Mouse (Mus musculus) left cerebral cortex, adult 9 months (tissue): ENCODE measurements around the gene Glod4.

Experiments used
- DNase-seq, 2 experiments: peaks; one replicate each; pipeline ENCODE4 v3.0.0; 2022; ENCODE audit warnings: low spot score in 2 of 2

Gene Glod4

DNA sequence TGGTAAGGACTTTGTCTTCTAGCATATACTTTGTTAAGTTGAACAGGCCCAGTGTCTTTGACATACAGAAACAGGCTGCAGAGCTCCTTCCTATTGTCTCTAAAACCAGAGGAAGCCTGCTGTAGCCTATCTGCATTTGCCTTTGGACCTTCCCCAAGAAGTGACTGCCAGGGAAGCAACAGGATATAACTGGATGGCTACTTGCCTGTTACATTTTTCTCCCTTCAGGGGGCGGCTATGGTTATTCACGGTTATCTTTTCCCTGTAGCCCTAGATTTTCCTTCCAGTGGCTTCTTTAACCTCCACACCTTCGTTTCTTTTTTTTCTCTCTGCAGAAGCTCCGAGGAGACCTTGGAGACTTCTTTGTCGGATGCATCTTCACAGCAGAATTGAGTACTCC is 36.7 kb downstream of the Glod4 start:
- no peak for DNase-seq

DNA sequence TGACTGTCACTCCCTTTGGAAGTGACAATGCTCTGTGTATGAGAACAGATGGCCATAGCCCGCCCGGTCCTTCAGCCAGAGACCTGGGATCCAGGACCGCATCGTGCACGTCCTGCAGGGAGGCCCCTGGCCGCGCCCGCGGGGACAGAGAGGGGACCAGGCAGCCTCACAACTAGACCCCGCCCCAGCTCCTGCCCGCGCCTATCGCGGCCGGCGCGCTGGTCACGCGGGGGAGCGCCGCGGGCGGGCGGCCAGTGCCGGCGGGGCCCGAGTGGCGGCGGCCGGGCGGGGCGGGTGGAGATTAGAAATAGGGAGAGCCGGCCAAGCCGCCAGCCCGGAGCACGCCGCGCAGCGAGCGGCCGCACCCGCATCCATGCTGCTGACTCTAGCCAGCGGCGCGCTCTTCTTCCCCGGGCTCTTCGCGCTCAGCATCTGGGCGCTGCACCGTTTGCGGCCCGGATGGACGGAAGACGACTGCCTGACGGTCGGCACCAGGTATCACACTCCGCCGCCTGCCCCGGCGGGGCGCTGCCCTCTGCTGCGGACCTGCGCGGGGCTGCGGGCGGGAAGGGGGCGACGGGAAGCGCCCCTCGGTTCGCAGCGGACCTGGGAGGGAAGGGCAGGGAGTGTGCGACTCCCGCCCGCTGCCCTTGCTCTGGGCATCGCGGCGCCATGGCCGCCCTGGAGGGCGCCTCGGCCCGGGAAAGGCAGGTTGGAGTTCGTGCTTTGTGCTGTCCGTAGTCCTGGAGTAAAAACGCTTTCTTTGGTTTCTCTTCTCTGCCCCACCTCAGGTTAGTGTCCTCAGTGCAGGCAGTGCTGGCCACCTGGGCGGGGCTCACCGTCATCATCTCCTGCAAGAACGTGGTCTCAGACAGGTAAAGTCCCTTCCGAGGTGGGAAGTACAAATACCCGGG is 41.5 kb downstream of the Glod4 start:
- DNase-seq = peak in 1 of 2 experiments; percentile 83

DNA sequence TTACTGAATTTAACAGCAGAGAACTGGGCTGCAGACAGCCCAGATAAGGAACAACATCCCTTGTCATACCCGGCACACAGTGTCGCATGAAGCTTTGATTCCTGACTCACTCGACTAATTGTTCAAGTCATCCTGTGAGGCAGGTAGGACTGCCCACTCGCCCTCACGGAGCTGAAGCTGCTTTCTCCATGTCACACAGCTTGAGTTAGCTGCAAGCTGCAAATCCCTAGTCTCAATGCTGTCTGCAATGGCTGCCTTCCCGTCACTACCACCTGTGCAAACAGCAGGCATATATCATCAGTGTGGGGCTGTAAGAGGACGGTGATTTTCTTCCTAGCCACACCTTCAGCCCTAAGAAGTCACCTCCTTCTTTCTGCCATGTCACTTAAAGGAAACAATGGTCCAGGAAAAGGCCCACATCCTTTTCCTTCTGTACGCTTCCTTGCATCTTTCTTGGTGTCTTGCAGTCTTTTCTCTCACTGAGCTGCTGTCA is 46.5 kb downstream of the Glod4 start:
- no peak for DNase-seq

DNA sequence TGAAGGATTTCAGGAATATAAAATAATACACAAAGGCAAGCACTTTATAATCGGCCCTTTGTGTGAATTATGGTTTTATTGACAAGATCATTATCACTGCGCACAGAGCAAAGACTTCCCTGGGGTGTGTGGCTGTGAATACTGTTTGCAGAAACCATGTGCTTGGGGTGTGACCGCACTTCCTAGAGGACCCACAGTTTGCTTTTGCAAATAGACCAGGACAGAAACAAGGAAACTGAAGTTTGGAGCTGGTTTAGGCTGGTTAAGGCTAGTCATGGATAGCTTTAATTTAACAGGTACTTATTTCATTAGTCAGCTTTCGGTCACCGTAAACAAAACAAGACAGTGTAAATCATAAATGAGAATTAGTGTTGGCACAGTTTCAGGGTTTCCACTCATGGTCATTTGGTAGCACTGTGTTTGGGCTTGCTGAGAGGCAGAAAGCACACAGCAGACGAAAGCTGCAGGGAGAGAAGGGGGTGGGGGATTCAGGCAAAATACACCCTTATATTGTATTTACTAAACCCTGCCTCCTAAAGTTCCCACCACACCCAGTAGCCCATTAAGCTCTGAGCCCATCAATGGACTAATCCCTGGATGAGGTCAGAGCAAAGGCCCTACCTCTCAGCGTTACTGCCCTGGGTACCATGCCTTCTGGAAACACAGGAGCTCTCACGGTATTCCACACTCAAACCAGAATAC is 47.1 kb downstream of the Glod4 start:
- no peak for DNase-seq

DNA sequence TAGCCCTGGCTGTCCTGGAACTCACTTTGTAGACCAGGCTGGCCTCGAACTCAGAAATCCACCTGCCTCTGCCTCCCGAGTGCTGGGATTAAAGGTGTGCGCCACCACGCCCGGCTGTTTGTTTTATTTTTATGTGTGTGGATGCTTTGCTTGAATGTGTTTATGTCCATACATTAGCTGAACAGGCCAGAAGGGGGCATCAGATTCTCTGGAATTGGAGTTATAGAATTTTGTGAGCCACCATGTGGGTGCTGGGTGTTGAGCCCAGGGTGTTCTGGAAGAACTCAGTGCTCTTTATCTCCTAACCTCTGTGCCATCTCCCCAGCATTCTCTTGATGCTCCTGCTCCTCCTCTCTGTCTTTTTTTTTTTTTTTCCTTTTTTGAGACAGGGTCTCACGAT is 56.6 kb downstream of the Glod4 start:
- no peak for DNase-seq

DNA sequence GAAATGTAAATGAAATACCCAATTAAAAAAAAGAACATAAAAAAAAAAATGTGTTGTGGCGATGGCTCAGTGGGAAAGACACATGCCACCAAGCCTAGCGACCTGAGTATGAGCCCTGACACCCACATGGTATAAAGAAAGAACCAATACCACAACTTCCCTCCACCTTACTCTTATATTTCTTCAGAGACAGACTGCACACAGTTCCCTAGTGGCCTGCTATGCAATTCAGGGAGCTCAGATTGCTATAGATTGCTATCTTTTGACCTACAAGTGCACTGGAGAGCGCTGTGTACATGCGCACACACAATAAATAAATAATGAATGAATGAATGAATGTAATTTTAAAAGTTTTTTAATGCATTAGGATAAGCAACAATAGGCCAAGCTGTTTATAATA is 59.8 kb downstream of the Glod4 start:
- no peak for DNase-seq

DNA sequence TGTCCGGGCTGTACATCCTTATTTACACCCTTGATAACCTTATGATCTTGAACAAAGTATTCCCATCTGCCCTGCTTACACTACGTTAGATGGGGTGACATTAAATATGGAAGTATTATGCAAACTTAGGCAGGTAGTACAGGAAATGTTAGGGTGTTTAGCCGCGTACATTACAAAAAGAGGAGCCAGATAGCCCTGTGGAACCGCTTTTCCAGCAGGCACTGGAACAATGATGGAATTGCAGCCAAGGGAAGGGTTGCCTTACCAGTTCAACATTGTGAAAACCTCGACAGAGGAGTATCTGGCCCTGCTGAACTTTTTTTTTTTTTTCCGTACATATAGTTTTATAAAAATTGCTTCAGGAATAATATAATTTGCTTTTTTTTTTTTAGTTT is 63.4 kb downstream of the Glod4 start:
- no peak for DNase-seq

DNA sequence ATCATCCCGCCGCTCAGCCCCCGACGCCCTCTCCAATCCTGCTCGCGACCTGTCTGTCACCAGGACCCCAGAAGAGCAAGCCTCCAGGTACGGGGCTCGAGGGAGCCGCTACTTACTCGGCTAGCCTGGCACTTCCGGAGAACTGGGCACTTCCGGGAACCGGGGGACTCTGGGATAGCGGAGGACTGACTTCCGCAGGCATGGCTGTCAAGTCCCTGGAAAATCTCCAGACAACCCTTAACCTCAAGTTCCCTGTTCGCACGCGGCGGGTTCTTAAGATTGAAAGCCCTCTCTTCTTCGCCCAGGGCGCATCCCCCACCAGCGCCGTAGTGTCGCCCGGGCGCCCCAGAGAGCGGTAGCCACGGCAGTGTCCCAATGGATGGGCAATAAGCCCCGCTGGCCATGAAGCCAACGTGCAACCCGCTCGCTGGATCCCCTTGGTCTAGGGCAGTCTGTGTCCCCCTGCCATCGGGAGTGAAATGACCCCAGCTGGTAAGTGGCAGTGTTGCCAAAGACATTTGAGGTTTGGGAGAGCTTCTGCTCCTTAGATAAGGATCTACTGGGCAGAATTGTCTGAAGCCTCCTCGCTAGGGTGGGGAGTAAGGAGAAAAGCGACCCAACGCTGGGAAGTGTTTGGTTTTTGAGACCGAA is 63.9 kb downstream of the Glod4 start, which contains the start of the genes Vps53 and Fam57a:
TSS of gene Vps53 (minus strand) at position 153 of the 651 bp plus-strand sequence.
TSS of gene Fam57a (plus strand) at position 177 of the 651 bp plus-strand sequence.
- peak; percentile 64 to 89 for DNase-seq

DNA sequence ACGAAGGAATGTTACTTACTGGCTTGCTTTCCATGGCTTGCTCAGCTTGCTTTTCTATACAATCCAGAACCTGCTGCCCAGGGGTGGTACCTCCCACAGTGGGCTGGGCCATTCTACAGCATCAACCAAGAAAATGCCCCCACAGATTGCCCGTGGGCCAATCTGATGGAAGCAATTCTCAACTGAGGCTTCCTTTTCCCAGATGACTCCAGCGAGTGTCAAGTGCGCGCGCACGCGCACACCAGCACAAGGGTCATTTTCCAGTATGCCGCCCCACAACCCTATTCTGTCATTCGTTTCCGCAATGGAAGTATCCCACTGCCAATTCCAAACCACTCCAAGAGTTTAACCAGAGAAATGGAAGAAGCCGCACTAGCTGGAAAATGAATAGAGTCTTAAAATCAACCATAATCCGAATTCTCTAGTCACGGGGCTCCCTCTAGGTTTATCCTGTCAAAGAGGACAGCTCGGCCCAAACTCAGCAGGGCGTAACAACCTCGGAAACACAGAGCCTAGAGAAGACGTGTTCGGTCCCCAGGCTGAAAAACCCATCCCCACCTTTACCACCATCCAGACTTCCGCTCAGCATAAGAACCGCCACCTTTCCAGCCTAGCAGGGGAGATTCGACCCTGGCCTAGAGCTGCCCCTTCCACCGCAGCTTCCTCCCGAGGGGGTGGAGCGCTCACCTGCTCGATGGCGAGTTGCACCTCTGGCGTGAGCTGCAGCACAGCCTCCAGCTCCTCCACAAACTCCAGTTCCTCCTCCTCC is 64.6 kb downstream of the Glod4 start:
- DNase-seq = peak; percentile 32 to 54

DNA sequence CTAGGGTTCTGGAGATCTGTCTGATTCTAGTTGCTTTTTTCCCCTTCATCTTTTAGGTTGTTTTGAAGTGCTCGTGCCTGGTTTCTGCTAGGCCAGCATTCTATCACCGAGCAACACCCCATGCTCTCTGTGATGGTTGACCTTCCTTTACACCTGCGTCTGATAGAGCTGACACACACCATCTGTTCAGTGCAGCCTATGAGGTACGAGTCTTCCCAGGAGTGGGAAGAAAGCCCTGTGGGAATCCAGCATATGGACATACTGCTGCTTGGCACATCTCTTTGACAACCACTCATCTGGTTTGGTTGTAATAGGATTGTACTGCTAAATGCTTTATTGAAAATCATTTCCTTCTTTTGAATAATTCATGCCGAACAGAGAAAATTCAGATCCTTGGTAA is 73.3 kb downstream of the Glod4 start:
- DNase-seq = no peak

DNA sequence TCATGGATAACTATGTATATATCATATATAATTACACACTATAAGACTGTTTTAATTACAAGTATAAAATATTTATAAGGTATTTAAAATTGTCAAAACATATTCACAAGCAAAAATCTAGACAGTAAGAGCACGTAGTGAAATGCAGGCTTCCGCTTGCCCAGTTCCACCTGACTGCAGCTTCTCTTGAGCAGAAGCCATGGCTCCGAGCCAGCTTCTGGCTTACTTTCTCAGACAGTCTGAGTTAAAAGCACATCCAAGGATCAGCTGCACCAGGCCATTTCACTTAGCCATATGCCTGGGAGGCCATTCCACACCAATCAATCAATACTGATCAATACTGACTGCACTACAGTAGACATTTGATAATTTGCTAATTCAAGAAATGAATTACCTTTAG is 74.5 kb downstream of the Glod4 start:
- DNase-seq = no peak

DNA sequence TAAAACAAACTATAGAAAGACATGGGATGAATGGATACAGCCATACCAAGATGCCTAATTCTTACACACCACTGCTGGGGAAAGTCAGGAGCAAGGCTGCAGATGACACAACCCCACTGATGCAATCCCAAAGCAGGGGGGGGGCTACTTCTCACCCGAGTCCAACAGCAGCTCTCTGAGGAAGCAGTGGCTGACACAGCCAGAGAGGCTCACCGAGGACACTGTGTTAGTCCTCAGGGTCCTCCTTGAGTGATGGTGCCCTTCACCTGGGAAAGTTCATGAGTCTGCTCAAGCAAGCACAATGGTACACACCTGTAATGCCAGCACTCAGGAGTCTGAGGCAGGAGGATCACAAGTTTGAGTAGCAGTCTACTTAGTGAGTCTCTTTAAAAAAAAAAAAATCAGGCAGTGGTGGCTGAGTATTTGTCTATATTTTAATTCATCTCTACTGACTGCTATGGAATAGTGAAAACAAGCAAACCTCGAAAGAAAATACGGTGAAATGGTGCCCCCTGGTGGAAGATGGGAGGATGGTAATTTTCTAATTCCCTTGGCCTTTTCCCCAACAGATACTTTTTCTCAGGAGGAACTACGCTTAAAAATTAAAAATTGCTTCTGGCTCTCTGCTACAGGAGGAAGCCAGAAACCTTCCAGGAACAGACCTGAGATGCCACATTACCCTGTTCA is 76.3 kb downstream of the Glod4 start:
- peak in 1 of 2 experiments; percentile 74 for DNase-seq

DNA sequence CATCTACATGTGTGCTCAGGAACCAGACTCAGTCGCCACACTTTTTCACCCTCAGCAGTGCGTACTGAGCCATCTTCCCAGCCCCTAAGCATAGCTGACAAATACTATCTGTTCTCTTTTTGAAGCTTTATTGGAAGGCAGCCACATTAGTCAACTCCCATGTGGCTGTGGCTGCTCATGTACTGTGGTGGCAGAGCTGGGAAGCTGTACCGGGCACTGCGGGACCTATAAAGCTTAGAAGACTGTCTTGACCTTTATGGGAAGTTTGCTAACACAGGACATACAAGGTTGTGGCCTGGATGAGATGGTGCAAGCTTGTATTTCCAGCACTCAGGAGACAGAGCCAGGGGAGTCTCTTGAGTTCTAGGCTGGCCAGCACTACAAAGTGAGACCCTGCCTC is 76.9 kb downstream of the Glod4 start:
- DNase-seq = no peak

DNA sequence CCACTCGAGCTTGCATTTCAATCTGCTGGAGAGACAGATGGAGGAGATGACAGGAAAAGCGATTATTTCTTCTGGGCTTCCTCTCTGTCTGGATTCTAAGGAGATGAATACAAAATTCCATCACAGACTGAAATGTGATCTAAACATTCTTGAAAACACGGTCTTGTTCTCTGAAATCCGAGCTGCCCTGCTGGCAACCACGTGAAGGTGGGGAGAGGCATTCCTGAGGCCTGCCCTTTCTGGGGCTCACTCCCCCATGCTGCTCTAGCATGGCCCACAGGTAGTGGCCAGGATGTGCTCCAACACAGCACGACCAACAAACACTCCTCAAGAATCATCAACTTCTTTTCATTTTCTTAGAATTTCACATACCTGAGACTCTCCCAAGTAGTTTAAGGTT is 83.3 kb downstream of the Glod4 start:
- no peak for DNase-seq

DNA sequence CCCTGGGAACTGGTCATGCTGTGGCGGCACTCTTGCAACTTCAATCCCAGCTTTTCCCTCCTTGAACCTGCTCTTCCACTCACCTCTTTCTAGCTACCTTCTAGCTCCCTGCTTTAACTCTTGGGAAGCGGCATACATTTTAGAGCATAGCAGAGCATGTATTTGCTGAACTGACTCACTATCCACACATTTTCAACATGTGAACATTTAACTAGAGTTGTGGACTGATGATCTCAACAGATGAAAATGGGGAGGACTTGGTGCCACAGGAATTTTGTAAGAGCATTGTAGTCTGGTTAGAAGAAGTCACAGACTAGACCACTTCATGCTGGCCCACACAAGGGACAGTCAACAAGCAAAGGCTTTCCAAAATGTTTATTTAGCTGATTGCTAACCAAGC is 85.2 kb downstream of the Glod4 start:
- no peak for DNase-seq

DNA sequence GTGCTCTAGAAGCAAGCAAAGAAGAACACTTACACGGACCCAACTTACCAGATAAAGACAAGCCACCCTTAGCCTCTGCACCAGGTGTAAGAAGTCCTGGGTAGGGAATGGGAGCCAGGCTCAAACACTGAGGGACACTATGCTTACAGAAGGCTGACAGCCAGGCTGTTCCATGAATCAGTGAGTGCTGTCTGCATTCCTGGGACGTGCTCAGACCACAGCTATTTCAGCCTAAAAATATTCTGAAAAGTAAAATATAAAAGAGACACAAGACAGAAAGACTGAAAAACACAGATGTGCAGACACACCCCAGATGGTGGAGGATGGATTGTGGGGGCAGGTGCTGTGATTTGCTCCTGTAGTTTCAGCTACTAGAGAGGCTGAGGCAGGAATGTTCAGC is 88.7 kb downstream of the Glod4 start:
- no peak for DNase-seq

DNA sequence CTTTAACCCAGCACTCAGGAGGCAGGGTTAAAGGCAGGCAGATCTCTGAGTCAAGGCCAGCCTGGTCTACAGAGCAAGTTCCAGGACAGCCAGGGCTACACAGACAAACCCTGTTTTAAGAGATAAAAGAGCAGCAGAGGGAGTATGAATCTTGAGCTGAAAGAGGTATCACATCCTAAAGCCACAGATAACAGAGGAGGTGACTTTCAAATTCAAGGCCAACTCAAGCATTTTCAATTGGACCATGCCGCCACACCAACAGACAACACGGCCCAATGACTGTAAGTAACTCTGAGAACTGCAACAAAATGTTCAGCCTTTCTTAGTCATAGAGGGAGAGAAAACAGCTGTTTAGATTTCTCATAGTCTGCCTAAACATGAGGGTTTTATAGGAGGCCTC is 89.3 kb downstream of the Glod4 start:
- DNase-seq = no peak

DNA sequence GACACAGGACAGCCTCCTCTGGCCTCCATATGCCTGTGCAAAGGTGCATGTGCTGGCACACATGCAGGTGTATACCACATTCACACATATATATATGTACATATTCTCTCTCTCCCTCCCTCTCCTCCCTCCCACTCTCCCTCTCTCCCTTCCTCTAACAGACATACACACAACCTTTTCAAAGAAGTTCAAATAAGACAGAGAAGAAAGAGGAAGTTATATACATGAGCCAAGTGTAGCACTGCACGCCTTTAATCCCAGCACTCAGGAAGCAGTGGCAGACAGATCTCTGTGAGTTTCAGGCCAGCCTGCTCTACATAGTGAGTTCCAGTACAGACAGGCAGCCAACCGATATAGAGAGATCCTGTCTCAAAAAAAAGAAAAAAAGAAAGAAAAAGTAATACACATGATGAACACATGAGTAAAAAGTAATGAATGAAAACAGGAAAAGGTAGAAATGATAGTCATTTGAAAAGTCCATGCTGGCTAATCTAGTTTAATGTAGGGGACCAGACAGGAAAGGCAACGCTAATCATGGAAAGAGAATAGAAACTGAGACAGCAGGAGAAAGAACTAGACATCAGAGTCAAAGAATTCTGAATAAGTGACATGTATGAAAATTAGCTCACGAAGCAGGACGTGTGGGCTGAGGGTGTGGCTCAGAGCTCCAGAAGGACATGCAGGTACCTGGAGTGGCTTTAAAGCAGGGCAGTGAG is 90.1 kb downstream of the Glod4 start:
- DNase-seq = no peak

DNA sequence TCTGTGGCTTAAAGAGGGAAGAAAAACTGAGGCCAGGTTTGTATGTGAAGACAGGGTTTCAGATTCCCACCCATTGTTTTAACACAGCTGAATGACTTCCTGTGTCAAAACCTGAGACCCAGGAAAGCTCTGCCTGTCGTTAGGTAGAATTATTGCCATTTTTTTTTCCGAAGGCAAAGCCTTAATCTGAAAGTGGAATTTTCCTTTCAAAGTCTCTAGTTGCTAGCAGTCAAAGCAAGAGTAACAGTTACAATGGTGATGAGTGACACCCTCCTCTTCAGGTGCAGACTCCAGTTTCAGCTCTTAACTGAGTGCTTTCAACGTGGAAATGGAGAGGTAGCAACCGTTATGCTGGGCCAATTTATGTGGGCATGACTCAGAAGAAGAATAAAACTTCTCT is 92.5 kb downstream of the Glod4 start:
- DNase-seq = no peak
